Mouse (Mus musculus) bone marrow macrophage, adult 2 months (primary cell): Measurements from ENCODE around the gene Aldh1a3.

Source experiments
- CTCF ChIP-seq: IDR thresholded peaks from 2 replicates; pipeline ENCODE4 v1.5.1; 2012; ENCODE audit warnings: low read depth, mild to moderate bottlenecking, low read length, moderate library complexity
- POLR2A ChIP-seq: IDR thresholded peaks from 2 replicates; pipeline ENCODE4 v1.6.1; 2012; ENCODE audit warnings: mild to moderate bottlenecking, low read depth, low read length, borderline replicate concordance

DNA sequence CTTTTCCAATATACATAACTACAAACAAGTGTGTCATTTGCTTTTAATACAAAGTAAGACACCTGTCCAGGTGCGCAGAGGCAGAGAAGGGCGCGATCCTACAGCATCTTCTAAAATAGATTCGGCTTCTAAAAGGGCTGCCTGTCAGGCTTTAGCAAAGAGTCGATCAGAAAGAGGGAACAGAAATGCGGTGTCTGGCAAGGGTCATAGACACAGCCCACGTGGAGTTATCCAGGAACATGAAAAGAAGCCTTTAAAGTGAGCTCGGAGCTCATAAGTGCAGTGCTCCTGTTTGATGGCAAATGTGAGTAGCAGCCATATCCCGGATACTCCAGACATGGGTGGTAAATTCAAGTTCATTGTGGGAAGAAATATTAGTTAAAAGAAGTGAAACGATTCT lies 78.7 kb downstream of the Aldh1a3 start:
- TF ChIP-seq CTCF, result no peak
- no peak for TF ChIP-seq POLR2A
